Mouse (Mus musculus): Measurements from ENCODE around the gene Hrg. TPM values are rescaled to one million over a fixed set of nuclear protein-coding genes. Genes with fewer than 3 reads are reported as not detected.

Hrg gene
- polyA plus RNA-seq (2014; fragmentation: Nextera tagmentation; extraction: Ambion mirVana): 0.08 and 0.36 TPM in 2 replicates

- DNase-seq (ENCODE audit: low spot score): no peak
- WGBS: 96% methylated on average over 6 of the region's 6 CpGs
Observed at GRCm38 (mm10) chr16:22950840-22951395, at the start of gene Hrg. Hrg (plus strand) TSS chr16:22951072.

DNA sequence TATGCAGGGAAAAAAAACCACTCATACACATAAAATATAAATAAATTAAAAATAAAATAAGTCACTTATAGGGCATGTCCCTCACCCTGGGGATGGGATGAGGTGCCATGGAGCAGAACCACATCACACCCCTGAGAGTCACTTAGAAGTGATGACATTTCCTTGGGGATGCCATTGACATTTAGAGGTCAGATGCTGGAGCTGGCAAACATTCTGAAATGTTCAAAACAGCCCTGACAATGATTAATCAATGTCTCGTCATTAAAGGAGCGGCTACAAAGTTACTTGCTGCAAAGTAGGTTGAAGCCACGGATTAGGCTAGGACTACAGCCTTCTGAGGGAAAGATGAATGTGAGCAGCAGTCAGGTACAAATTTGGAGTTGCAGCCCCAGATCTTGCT is 49.5 kb upstream of the Hrg start:
- Histone ChIP-seq H3K4me2 (replicated peaks; ENCODE audit: low read depth, low read length) (no peak overlapping the region), H3K9me3 (ENCODE audit: control insufficient read depth, low read length) (no peaks in the 10 kb centered on the region), H3K4me3 (ENCODE audit: low read depth, low read length) (no peak overlapping the region), H3K4me1 (replicated peaks; ENCODE audit: control insufficient read depth, insufficient read depth, low read length) (no peaks in the 10 kb centered on the region), H3K27me3 (ENCODE audit: control insufficient read depth, insufficient read depth, low read length) (no peaks in the 10 kb centered on the region), H3K36me3 (ENCODE audit: control insufficient read depth, insufficient read depth, low read length) (no peaks in the 10 kb centered on the region), H3K9ac (ENCODE audit: low read depth, low read length) (no peak overlapping the region), H3K27ac (ENCODE audit: low read depth, low read length) (no peak overlapping the region)
- DNase-seq (ENCODE audit: low spot score) (no peak), ATAC-seq (ENCODE audit: low FRiP score) (no peak)
- WGBS: 85% methylated on average over 3 of the region's 3 CpGs

More at GRCm38 (mm10) chr16:22950840-22951395, at the start of gene Hrg:
- ATAC-seq (ENCODE audit: low FRiP score): no peak
- no peaks in the 10 kb centered on the region for H3K4me1 ChIP-seq (replicated peaks; ENCODE audit: control insufficient read depth, insufficient read depth, low read length)
- H3K9ac ChIP-seq (ENCODE audit: low read depth, low read length): no peak within 1 kb of the TSS
- H3K9me3 ChIP-seq (ENCODE audit: control insufficient read depth, low read length): no peaks in the 10 kb centered on the region
- H3K4me3 ChIP-seq (ENCODE audit: low read depth, low read length): no peak within 1 kb of the TSS
- no peaks in the 10 kb centered on the region for H3K36me3 ChIP-seq (ENCODE audit: control insufficient read depth, insufficient read depth, low read length)
- H3K4me2 ChIP-seq (replicated peaks; ENCODE audit: low read depth, low read length): no peak within 1 kb of the TSS
- H3K27ac ChIP-seq (ENCODE audit: low read depth, low read length): no peak within 1 kb of the TSS
- H3K27me3 ChIP-seq (ENCODE audit: control insufficient read depth, insufficient read depth, low read length): no peaks in the 10 kb centered on the region

- ATAC-seq (ENCODE audit: low FRiP score): no peak
Observed at GRCm38 (mm10) chr16:22909290-22909689, 41.6 kb upstream of the Hrg start.

GRCm38 (mm10) chr16:22911986-22912385 is 38.9 kb upstream of the Hrg start:
- H3K27me3 ChIP-seq (ENCODE audit: control insufficient read depth, insufficient read depth, low read length): no peaks in the 10 kb centered on the region
- H3K4me1 ChIP-seq (replicated peaks; ENCODE audit: control insufficient read depth, insufficient read depth, low read length): no peaks in the 10 kb centered on the region
- no peak overlapping the region for H3K9ac ChIP-seq (ENCODE audit: low read depth, low read length)
- no peak for ATAC-seq (ENCODE audit: low FRiP score)
- 87% methylated on average over 3 of the region's 3 CpGs for WGBS
- DNase-seq (ENCODE audit: low spot score): no peak
- no peak overlapping the region for H3K27ac ChIP-seq (ENCODE audit: low read depth, low read length)
- H3K4me3 ChIP-seq (ENCODE audit: low read depth, low read length): no peak overlapping the region
- no peak overlapping the region for H3K4me2 ChIP-seq (replicated peaks; ENCODE audit: low read depth, low read length)
- H3K9me3 ChIP-seq (ENCODE audit: control insufficient read depth, low read length): no peaks in the 10 kb centered on the region
- H3K36me3 ChIP-seq (ENCODE audit: control insufficient read depth, insufficient read depth, low read length): no peaks in the 10 kb centered on the region

More at GRCm38 (mm10) chr16:22909290-22909689, 41.6 kb upstream of the Hrg start:
- no peak for DNase-seq (ENCODE audit: low spot score)
- Histone ChIP-seq H3K4me3 (ENCODE audit: low read depth, low read length) (no peak overlapping the region), H3K4me1 (replicated peaks; ENCODE audit: control insufficient read depth, insufficient read depth, low read length) (no peaks in the 10 kb centered on the region), H3K27me3 (ENCODE audit: control insufficient read depth, insufficient read depth, low read length) (no peaks in the 10 kb centered on the region), H3K4me2 (replicated peaks; ENCODE audit: low read depth, low read length) (no peak overlapping the region), H3K36me3 (ENCODE audit: control insufficient read depth, insufficient read depth, low read length) (no peaks in the 10 kb centered on the region), H3K27ac (ENCODE audit: low read depth, low read length) (no peak overlapping the region), H3K9ac (ENCODE audit: low read depth, low read length) (no peak overlapping the region), H3K9me3 (ENCODE audit: control insufficient read depth, low read length) (no peaks in the 10 kb centered on the region)
- 91% methylated on average over 6 of the region's 6 CpGs for WGBS

GRCm38 (mm10) chr16:22912886-22913285 is 38.0 kb upstream of the Hrg start:
- DNase-seq (ENCODE audit: low spot score) (no peak), ATAC-seq (ENCODE audit: low FRiP score) (no peak)
- WGBS: 80% methylated on average over 6 of the region's 6 CpGs
- Histone ChIP-seq H3K4me3 (ENCODE audit: low read depth, low read length) (no peak overlapping the region), H3K9me3 (ENCODE audit: control insufficient read depth, low read length) (no peaks in the 10 kb centered on the region), H3K27me3 (ENCODE audit: control insufficient read depth, insufficient read depth, low read length) (no peaks in the 10 kb centered on the region), H3K4me1 (replicated peaks; ENCODE audit: control insufficient read depth, insufficient read depth, low read length) (no peaks in the 10 kb centered on the region), H3K27ac (ENCODE audit: low read depth, low read length) (no peak overlapping the region), H3K36me3 (ENCODE audit: control insufficient read depth, insufficient read depth, low read length) (no peaks in the 10 kb centered on the region), H3K4me2 (replicated peaks; ENCODE audit: low read depth, low read length) (no peak overlapping the region), H3K9ac (ENCODE audit: low read depth, low read length) (no peak overlapping the region)

DNA sequence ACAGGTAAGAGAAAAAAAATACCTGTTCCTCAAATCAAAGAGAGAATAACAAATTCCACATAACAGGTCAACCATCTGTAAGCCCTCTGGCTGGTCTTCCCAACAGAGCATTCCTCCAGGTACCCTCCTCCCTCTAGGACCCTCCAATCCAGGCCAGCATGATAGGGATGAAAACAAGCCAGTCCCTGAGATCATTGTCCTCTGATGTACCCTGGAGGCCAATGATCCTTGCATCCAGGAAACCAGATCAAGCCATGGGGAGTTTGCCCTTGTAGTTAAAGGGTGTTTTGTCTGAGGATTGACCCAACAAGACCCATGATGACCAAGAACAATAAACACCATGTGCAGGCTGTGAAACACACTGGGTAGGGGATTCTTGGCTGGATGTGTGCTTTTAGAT is 36.6 kb upstream of the Hrg start:
- Histone ChIP-seq H3K36me3 (ENCODE audit: control insufficient read depth, insufficient read depth, low read length) (no peaks in the 10 kb centered on the region), H3K9me3 (ENCODE audit: control insufficient read depth, low read length) (no peaks in the 10 kb centered on the region), H3K9ac (ENCODE audit: low read depth, low read length) (no peak overlapping the region), H3K4me1 (replicated peaks; ENCODE audit: control insufficient read depth, insufficient read depth, low read length) (no peaks in the 10 kb centered on the region), H3K27ac (ENCODE audit: low read depth, low read length) (no peak overlapping the region), H3K4me3 (ENCODE audit: low read depth, low read length) (no peak overlapping the region), H3K4me2 (replicated peaks; ENCODE audit: low read depth, low read length) (no peak overlapping the region), H3K27me3 (ENCODE audit: control insufficient read depth, insufficient read depth, low read length) (no peaks in the 10 kb centered on the region)
- ATAC-seq (ENCODE audit: low FRiP score) (no peak), DNase-seq (ENCODE audit: low spot score) (no peak)

DNA sequence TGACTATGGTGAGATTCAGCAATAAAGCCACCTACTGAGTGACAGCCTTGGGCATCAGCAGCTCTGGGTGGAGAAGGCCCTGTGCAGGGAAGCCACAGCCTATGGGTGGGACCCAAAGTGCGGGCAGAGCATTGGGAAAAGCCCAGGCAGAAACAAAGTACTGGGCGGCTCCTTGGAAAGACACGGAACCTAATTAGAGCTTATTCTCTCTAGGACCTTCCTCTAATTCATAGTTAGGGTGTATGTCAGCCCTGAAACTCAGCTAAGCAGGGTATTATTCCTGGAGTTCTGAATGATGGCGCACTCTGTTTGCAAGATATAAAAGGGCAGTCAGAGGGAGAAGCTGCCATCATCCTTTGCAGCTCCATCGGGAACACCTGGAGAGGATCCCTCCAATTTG is 32.8 kb upstream of the Hrg start, which contains the start of gene Fetub:
Gene Fetub, plus strand, starts transcription at position 301 of the 400 bp plus-strand sequence.
- Histone ChIP-seq H3K36me3 (ENCODE audit: control insufficient read depth, insufficient read depth, low read length) (no peaks in the 10 kb centered on the region), H3K4me3 (ENCODE audit: low read depth, low read length) (no peak within 1 kb of the TSS), H3K4me1 (replicated peaks; ENCODE audit: control insufficient read depth, insufficient read depth, low read length) (no peaks in the 10 kb centered on the region), H3K9ac (ENCODE audit: low read depth, low read length) (no peak within 1 kb of the TSS), H3K4me2 (replicated peaks; ENCODE audit: low read depth, low read length) (no peak within 1 kb of the TSS), H3K27me3 (ENCODE audit: control insufficient read depth, insufficient read depth, low read length) (no peaks in the 10 kb centered on the region), H3K27ac (ENCODE audit: low read depth, low read length) (no peak within 1 kb of the TSS), H3K9me3 (ENCODE audit: control insufficient read depth, low read length) (no peaks in the 10 kb centered on the region)
- DNase-seq (ENCODE audit: low spot score) (no peak), ATAC-seq (ENCODE audit: low FRiP score) (no peak)
- 89% methylated on average over 5 of the region's 5 CpGs for WGBS

GRCm38 (mm10) chr16:22918664-22919312 is 32.1 kb upstream of the Hrg start:
- Histone ChIP-seq H3K4me1 (replicated peaks; ENCODE audit: control insufficient read depth, insufficient read depth, low read length) (no peaks in the 10 kb centered on the region), H3K36me3 (ENCODE audit: control insufficient read depth, insufficient read depth, low read length) (no peaks in the 10 kb centered on the region), H3K9ac (ENCODE audit: low read depth, low read length) (no peak overlapping the region), H3K4me2 (replicated peaks; ENCODE audit: low read depth, low read length) (no peak overlapping the region), H3K4me3 (ENCODE audit: low read depth, low read length) (no peak overlapping the region), H3K9me3 (ENCODE audit: control insufficient read depth, low read length) (no peaks in the 10 kb centered on the region), H3K27me3 (ENCODE audit: control insufficient read depth, insufficient read depth, low read length) (no peaks in the 10 kb centered on the region), H3K27ac (ENCODE audit: low read depth, low read length) (no peak overlapping the region)
- ATAC-seq (ENCODE audit: low FRiP score) (no peak), DNase-seq (ENCODE audit: low spot score) (no peak)
- WGBS: 73% methylated on average over 15 of the region's 15 CpGs

Measured in hindbrain, embryonic 11.5 days (tissue).